Mouse (Mus musculus) forebrain, postnatal 0 days (tissue): ENCODE measurements around the gene Limd2. TPM values are rescaled to one million over a fixed set of nuclear protein-coding genes. Genes with fewer than 3 reads are reported as not detected.
"Not testable (repeated sequence)": the region's sequence is repeated elsewhere in the genome, so short reads cannot be mapped to it uniquely, and the experiment has no call there.

Experiments used
- ATAC-seq: fragments of 200-750 bp; cut with Nextera tagmentation; 2 replicates; pipeline ENCODE4 v1.8.0; 2017; ENCODE audit warnings: mild to moderate bottlenecking, moderate library complexity
- DNase-seq: peaks from one replicate; pipeline ENCODE4 v3.0.0-alpha.2; 2015
- H3K27ac ChIP-seq: fragments of 300-500 bp; sonication (generic); 2 replicates; pipeline ENCODE4 v1.5.1; 2014; ENCODE audit warnings: low read depth, mild to moderate bottlenecking, antibody characterized with exemption, low read length, moderate library complexity, mixed read lengths
- H3K27me3 ChIP-seq: fragments of 300-500 bp; sonication (generic); 2 replicates; pipeline ENCODE4 v1.6.1; 2014; ENCODE audit warnings: mild to moderate bottlenecking, low read length, mixed read lengths; ENCODE audit not compliant: insufficient read depth
- H3K36me3 ChIP-seq: fragments of 300-500 bp; sonication (generic); 2 replicates; pipeline ENCODE4 v1.6.1; 2014; ENCODE audit warnings: mild to moderate bottlenecking, moderate library complexity; ENCODE audit not compliant: insufficient read depth
- H3K4me1 ChIP-seq: fragments of 300-500 bp; sonication (generic); 2 replicates; pipeline ENCODE4 v1.6.1; 2014; ENCODE audit warnings: antibody characterized with exemption; ENCODE audit not compliant: insufficient read depth
- H3K4me2 ChIP-seq: fragments of 300-500 bp; sonication (generic); 2 replicates; pipeline ENCODE4 v1.6.1; 2014; ENCODE audit warnings: low read depth, mild to moderate bottlenecking, moderate library complexity
- H3K4me3 ChIP-seq: fragments of 300-500 bp; sonication (generic); 2 replicates; pipeline ENCODE4 v1.5.1; 2014; ENCODE audit warnings: low read depth, low read length, mixed read lengths
- H3K9ac ChIP-seq: fragments of 300-500 bp; sonication (generic); 2 replicates; pipeline ENCODE4 v1.6.1; 2014; ENCODE audit warnings: mild to moderate bottlenecking
- H3K9me3 ChIP-seq: fragments of 300-500 bp; sonication (generic); 2 replicates; pipeline ENCODE4 v1.6.1; 2016; ENCODE audit warnings: low read length
- CTCF ChIP-seq: sonication (generic); IDR thresholded peaks from 2 replicates; pipeline ENCODE4 v1.5.1; 2016; ENCODE audit warnings: antibody characterized with exemption, control low read depth, low read depth
- WGBS: fragments of 180-500 bp; shearing (Covaris S2); extraction: QIAGEN DNeasy Blood & Tissue Kit; methylation state at CpG from one replicate; pipeline ENCODE4 v1.1.7; 2014; 5-methylcytosine and 5-hydroxymethylcytosine counted together
- polyA plus RNA-seq: library from polyadenylated mRNA; unstranded; fragments of >200 nt; fragmentation: Nextera tagmentation; extraction: Ambion mirVana; gene quantifications from 2 replicates; pipeline ENCODE4 v1.2.1, GENCODE M21; 2015
- total RNA-seq: library from RNA; depleted of rRNA; stranded (reverse); fragments of >200 nt; gene quantifications from 2 replicates; pipeline ENCODE4 v1.2.3, GENCODE M21; 2014; rRNA removed

Gene Limd2
- total RNA-seq (83.9 and 85.0 TPM in 2 replicates), polyA plus RNA-seq (171 and 189 TPM in 2 replicates)

- Histone ChIP-seq H3K9me3 (no peaks in the 10 kb centered on the region), H3K27me3 (no peaks in the 10 kb centered on the region), H3K4me3 (peak within 1 kb of the TSS; percentile 78), H3K4me1 (peaks cover 12% of the 10 kb centered on the region; the same call in 1 of the 2 replicates), H3K9ac (peak within 1 kb of the TSS; percentile 73), H3K4me2 (peak within 1 kb of the TSS; percentile 91), H3K27ac (peak within 1 kb of the TSS; percentile 96), H3K36me3 (peaks cover 45% of the 10 kb centered on the region)
- 22% methylated on average over 22 of the region's 22 CpGs for WGBS
- ATAC-seq (peak; percentile 64), DNase-seq (peak; percentile 76)
- TF ChIP-seq CTCF, result no peak
These were observed at the start of gene Limd2, which contains the start of gene Gm10840 for GRCm38 (mm10) chr11:106160841-106161721. TSS of gene Limd2 (minus strand) at chr11:106160860. TSS of gene Gm10840 (plus strand) at chr11:106160850.

- Histone ChIP-seq H3K9me3 (no peaks in the 10 kb centered on the region), H3K27me3 (no peaks in the 10 kb centered on the region), H3K27ac (no peak within 1 kb of the TSS), H3K4me2 (no peak within 1 kb of the TSS), H3K4me1 (no peaks in the 10 kb centered on the region), H3K4me3 (no peak within 1 kb of the TSS), H3K36me3 (peaks cover 73% of the 10 kb centered on the region), H3K9ac (no peak within 1 kb of the TSS)
- WGBS, result 86% methylated on average over 5 of the region's 5 CpGs
- no peak for TF ChIP-seq CTCF
- ATAC-seq (no peak), DNase-seq (no peak)
These were observed 41.4 kb upstream of the Limd2 start, which contains the start of gene Strada for GRCm38 (mm10) chr11:106202123-106202465. TSS of gene Strada (minus strand) at chr11:106202168.

DNA sequence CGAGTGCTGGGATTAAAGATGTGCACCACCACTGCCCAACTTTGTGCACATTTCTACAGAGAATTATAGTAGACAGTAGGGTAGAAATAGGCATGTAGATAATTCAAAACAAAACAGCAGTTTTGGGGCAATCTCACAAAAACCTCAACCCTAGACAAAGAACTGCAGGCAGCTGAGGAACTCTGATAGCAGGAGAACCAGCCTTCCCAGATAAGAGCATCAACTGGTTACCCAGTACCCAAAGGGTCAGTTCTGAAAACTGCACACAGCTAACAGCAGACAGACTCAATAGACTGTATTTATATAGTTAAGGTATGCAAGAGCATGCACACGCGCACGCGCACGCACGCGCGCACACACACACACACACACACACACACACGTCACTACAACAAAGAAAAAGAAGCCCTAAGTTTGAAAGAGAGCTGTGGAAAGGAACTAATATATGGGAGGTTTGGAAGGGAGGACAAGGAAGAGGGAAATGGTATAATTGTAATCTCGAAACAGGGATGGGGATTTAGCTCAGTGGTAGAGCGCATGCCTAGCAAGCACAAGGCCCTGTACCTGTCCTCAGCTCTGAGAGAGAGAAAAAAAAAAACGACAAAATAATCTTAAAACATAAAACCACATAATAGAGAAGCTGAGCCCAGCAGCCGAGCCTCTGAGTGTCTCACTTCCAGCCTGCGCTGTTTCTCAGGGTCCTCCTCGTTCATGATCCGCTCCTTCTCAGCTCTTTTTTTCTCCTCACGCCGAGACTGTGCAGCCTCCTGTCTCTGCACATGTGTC lies 40.9 kb upstream of the Limd2 start:
- no peak for ATAC-seq
- peaks cover 73% of the 10 kb centered on the region for H3K36me3 ChIP-seq
- no peak for DNase-seq
- H3K27me3 ChIP-seq, result no peaks in the 10 kb centered on the region
- no peak overlapping the region for H3K9ac ChIP-seq
- 93% methylated on average over 19 of the region's 19 CpGs for whole genome bisulfite sequencing
- TF ChIP-seq CTCF, result no peak
- H3K4me3 ChIP-seq, result no peak overlapping the region
- no peaks in the 10 kb centered on the region for H3K4me1 ChIP-seq
- no peaks in the 10 kb centered on the region for H3K9me3 ChIP-seq
- no peak overlapping the region for H3K27ac ChIP-seq
- H3K4me2 ChIP-seq, result no peak overlapping the region

GRCm38 (mm10) chr11:106200756-106201155 lies 40.1 kb upstream of the Limd2 start:
- no peaks in the 10 kb centered on the region for H3K27me3 ChIP-seq
- no peaks in the 10 kb centered on the region for H3K4me1 ChIP-seq
- no peak overlapping the region for H3K4me3 ChIP-seq
- H3K9me3 ChIP-seq, result no peaks in the 10 kb centered on the region
- ATAC-seq (no peak), DNase-seq (no peak)
- no peak for TF ChIP-seq CTCF
- peaks cover 70% of the 10 kb centered on the region for H3K36me3 ChIP-seq
- H3K4me2 ChIP-seq, result no peak overlapping the region
- H3K9ac ChIP-seq, result no peak overlapping the region
- no peak overlapping the region for H3K27ac ChIP-seq
- 87% methylated on average over 6 of the region's 6 CpGs for WGBS

DNA sequence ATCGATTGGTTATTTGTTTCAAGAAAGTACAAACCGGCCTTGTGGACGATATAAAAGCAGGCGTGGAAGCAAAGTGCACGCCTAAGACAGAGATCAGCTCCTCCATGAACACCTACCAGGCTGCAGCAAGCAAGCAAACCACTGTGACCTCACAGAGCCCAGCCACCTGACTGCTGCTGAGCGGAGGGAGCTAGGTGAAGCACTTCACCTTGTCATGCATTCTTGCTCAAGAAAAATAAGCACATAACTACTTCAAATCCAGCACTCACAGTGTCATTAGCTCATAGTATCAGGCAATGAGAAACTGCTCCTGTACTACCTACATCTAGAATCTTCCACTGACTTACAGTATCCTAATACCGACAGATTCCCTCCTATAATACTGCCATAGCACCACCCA lies 39.3 kb upstream of the Limd2 start:
- H3K27ac ChIP-seq, H3K4me3 ChIP-seq, H3K9me3 ChIP-seq, DNase-seq, ATAC-seq, H3K4me1 ChIP-seq, H3K9ac ChIP-seq, H3K4me2 ChIP-seq, H3K27me3 ChIP-seq: not testable (repeated sequence)
- 93% methylated on average over 7 of the region's 7 CpGs for WGBS
- peaks cover 63% of the 10 kb centered on the region for H3K36me3 ChIP-seq

DNA sequence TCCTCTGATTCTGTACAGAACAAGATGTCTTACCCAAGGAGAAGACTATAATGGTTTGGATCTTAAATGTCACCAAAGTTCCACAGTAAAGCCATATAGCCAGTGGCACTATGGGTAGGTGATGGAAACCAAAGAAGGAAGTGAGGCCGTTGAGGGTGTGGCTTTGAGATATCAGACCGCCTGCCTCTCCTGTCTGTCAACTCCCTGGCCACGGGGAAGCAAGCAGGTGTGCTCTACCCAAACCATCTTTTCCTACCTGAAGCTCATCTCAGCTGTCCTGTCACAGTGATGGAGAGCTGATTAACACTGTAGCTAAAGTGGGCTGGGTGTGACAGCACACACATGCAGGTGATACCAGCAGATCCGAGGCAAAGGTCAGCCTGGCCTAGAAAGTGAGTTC lies 37.6 kb upstream of the Limd2 start:
- DNase-seq, result no peak
- Histone ChIP-seq H3K4me1 (no peaks in the 10 kb centered on the region), H3K27ac (no peak overlapping the region), H3K4me2 (no peak overlapping the region), H3K36me3 (peaks cover 52% of the 10 kb centered on the region), H3K9me3 (no peaks in the 10 kb centered on the region), H3K9ac (no peak overlapping the region), H3K27me3 (no peaks in the 10 kb centered on the region), H3K4me3 (no peak overlapping the region)
- 91% methylated on average over 4 of the region's 4 CpGs for WGBS
- no peak for ATAC-seq
- TF ChIP-seq CTCF, result no peak

DNA sequence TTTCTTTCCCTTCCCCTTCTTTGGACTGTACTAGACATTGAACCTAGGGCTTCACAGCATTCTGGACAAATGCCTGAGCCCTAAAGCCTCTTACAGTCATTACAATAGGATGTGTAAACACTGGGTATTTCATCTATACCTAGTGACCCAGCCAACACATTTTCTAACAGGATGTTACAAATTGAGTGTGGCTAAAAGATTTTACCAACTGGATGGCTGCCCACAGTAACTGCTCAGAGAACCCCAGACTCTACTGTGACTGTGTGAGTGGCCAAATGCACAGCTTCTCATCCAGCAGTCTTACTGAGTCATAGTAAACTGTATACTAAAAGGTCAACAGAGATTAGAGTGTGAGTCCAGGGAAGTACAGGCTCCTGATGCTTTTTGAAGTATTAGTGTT lies 34.7 kb upstream of the Limd2 start:
- no peaks in the 10 kb centered on the region for H3K27me3 ChIP-seq
- no peak for ATAC-seq
- DNase-seq, result no peak
- no peak overlapping the region for H3K9ac ChIP-seq
- TF ChIP-seq CTCF, result no peak
- peaks cover 26% of the 10 kb centered on the region for H3K36me3 ChIP-seq
- no peak overlapping the region for H3K27ac ChIP-seq
- 0 out of 2 replicates have a peak, but pooled peaks cover 4% of the 10 kb centered on the region for H3K4me1 ChIP-seq
- no peak overlapping the region for H3K4me3 ChIP-seq
- no peak overlapping the region for H3K4me2 ChIP-seq
- no peaks in the 10 kb centered on the region for H3K9me3 ChIP-seq
